In genomic region chr7:140955758-140956555, GRCm38 (mm10) we compare ENCODE assay signal across 8 mouse cellular contexts. TPM values are rescaled to one million over a fixed set of nuclear protein-coding genes. Genes with fewer than 3 reads are reported as not detected.
DNase-seq lines count a peak whose midpoint lies in the region; ATAC-seq and TF ChIP-seq lines count a peak whose summit lies in the region.

TSS of gene Gm45717 (minus strand) at chr7:140955937.
TSS of gene Ifitm2 (minus strand) at chr7:140955987.

- DNase-seq in spleen, adult 2 months (ENCODE audit: low read depth in 1 of 2, low spot score in 2 of 2): no peak
- DNase-seq in spleen, adult 18-20 months: no peak
- DNase-seq in kidney, adult 9 months: peak; percentile 94
- peak; percentile 97 for DNase-seq in lung, embryonic 14.5 days

- peak within 1 kb of the TSS; percentile 87 for H3K4me2 ChIP-seq in embryonic facial prominence, embryonic 12.5 days (replicated peaks)
- peak within 1 kb of the TSS; percentile 81 for H3K4me2 ChIP-seq in heart, embryonic 11.5 days
- peak within 1 kb of the TSS; percentile 90 for H3K4me2 ChIP-seq in lung, embryonic 14.5 days

- H3K27ac ChIP-seq in spleen, adult 2 months (ENCODE audit: insufficient read depth, low read length): peak within 1 kb of the TSS; percentile 66
- H3K27ac ChIP-seq in embryonic facial prominence, embryonic 12.5 days: peak within 1 kb of the TSS; percentile 96
- H3K27ac ChIP-seq in heart, embryonic 11.5 days (ENCODE audit: low read depth, low read length): peak within 1 kb of the TSS; percentile 77
- peak within 1 kb of the TSS; percentile 96 for H3K27ac ChIP-seq in lung, embryonic 14.5 days (ENCODE audit: low read depth)
- no peak within 1 kb of the TSS for H3K27ac ChIP-seq in olfactory bulb, adult 2 months (ENCODE audit: insufficient read depth, low read depth, low read length)

- ATAC-seq in embryonic facial prominence, embryonic 12.5 days (ENCODE audit: insufficient number of reproducible peaks, insufficient read depth, low FRiP score, low TSS enrichment): peak; percentile 80
- ATAC-seq in heart, embryonic 11.5 days (replicated peaks; ENCODE audit: insufficient number of reproducible peaks, low FRiP score, low TSS enrichment): peak; percentile 77
- ATAC-seq in lung, embryonic 14.5 days (ENCODE audit: insufficient read depth): peak; percentile 92
- ATAC-seq in CD4-positive, CD25-positive, alpha-beta regulatory T cell, adult 4 months: no peak

- no peak for TF ChIP-seq POLR2A in spleen, adult 2 months (IDR thresholded peaks at IDR 0.05; ENCODE audit: low read depth, low read length)
- no peak for TF ChIP-seq POLR2A in olfactory bulb, adult 2 months (IDR thresholded peaks at IDR 0.05; ENCODE audit: insufficient read depth, low read depth, low read length)

- H3K9ac ChIP-seq in embryonic facial prominence, embryonic 12.5 days: peak within 1 kb of the TSS; percentile 78
- peak within 1 kb of the TSS; percentile 75 for H3K9ac ChIP-seq in heart, embryonic 11.5 days (ENCODE audit: low read depth, low read length)
- peak within 1 kb of the TSS; percentile 67 for H3K9ac ChIP-seq in lung, embryonic 14.5 days

- H3K9me3 ChIP-seq in embryonic facial prominence, embryonic 12.5 days: no peaks in the 10 kb centered on the region
- no peaks in the 10 kb centered on the region for H3K9me3 ChIP-seq in heart, embryonic 11.5 days (replicated peaks; ENCODE audit: control insufficient read depth, low read length)
- H3K9me3 ChIP-seq in lung, embryonic 14.5 days (ENCODE audit: low read depth, low read length): no peaks in the 10 kb centered on the region

- H3K36me3 ChIP-seq in spleen, adult 2 months (ENCODE audit: control insufficient read depth, insufficient read depth, low read length): no peaks in the 10 kb centered on the region
- H3K36me3 ChIP-seq in embryonic facial prominence, embryonic 12.5 days: peaks cover 7% of the 10 kb centered on the region; the same call in 1 of the 2 replicates
- H3K36me3 ChIP-seq in heart, embryonic 11.5 days (ENCODE audit: control insufficient read depth, insufficient read depth, low read length): no peaks in the 10 kb centered on the region
- H3K36me3 ChIP-seq in lung, embryonic 14.5 days (ENCODE audit: insufficient read depth): no peaks in the 10 kb centered on the region

- H3K4me1 ChIP-seq in spleen, adult 2 months (ENCODE audit: control insufficient read depth, insufficient read depth, insufficient read length): peaks cover 20% of the 10 kb centered on the region; the same call in 1 of the 2 replicates
- H3K4me1 ChIP-seq in embryonic facial prominence, embryonic 12.5 days: peaks cover 42% of the 10 kb centered on the region
- peaks cover 4% of the 10 kb centered on the region for H3K4me1 ChIP-seq in heart, embryonic 11.5 days (ENCODE audit: control insufficient read depth, insufficient read depth, low read length)
- peaks cover 17% of the 10 kb centered on the region for H3K4me1 ChIP-seq in lung, embryonic 14.5 days (ENCODE audit: insufficient read depth)
- H3K4me1 ChIP-seq in olfactory bulb, adult 2 months (ENCODE audit: control insufficient read depth, insufficient read depth, low read length): peaks cover 4% of the 10 kb centered on the region; the same call in 1 of the 2 replicates

- TF ChIP-seq CTCF in spleen, adult 2 months (IDR thresholded peaks at IDR 0.05; ENCODE audit: extremely low read depth, insufficient read depth, insufficient read length, insufficient replicate concordance): no peak
- TF ChIP-seq CTCF in lung, embryonic 14.5 days (IDR thresholded peaks at IDR 0.05; ENCODE audit: low read depth): no peak
- TF ChIP-seq CTCF in olfactory bulb, adult 2 months (IDR thresholded peaks at IDR 0.05; ENCODE audit: insufficient read depth, low read depth, low read length): no peak

- H3K27me3 ChIP-seq in spleen, adult 2 months (ENCODE audit: control insufficient read depth, insufficient read depth, low read length): no peaks in the 10 kb centered on the region
- no peaks in the 10 kb centered on the region for H3K27me3 ChIP-seq in embryonic facial prominence, embryonic 12.5 days
- H3K27me3 ChIP-seq in heart, embryonic 11.5 days (ENCODE audit: control insufficient read depth, insufficient read depth, low read length): no peaks in the 10 kb centered on the region
- no peaks in the 10 kb centered on the region for H3K27me3 ChIP-seq in lung, embryonic 14.5 days (ENCODE audit: insufficient read depth, low read length)

- 26% methylated on average over 11 of the region's 11 CpGs for WGBS in spleen, adult 2 months
- 7% methylated on average over 11 of the region's 11 CpGs for WGBS in embryonic facial prominence, embryonic 12.5 days
- 8% methylated on average over 11 of the region's 11 CpGs for WGBS in heart, embryonic 11.5 days (ENCODE audit: insufficient replicate concordance)
- 2% methylated on average over 10 of the region's 11 CpGs for WGBS in lung, embryonic 14.5 days
- WGBS in olfactory bulb, adult 2 months: 47% methylated on average over 11 of the region's 11 CpGs

- peak within 1 kb of the TSS; percentile 43; the same call in 1 of the 2 replicates for H3K4me3 ChIP-seq in spleen, adult 2 months (ENCODE audit: extremely low read depth, insufficient read depth, insufficient read length)
- peak within 1 kb of the TSS; percentile 66 for H3K4me3 ChIP-seq in embryonic facial prominence, embryonic 12.5 days
- H3K4me3 ChIP-seq in heart, embryonic 11.5 days (ENCODE audit: low read depth, low read length): peak within 1 kb of the TSS; percentile 56
- H3K4me3 ChIP-seq in lung, embryonic 14.5 days (ENCODE audit: low read depth, low read length): peak within 1 kb of the TSS; percentile 60
- peak within 1 kb of the TSS; percentile 30 for H3K4me3 ChIP-seq in olfactory bulb, adult 2 months (ENCODE audit: insufficient read depth, low read depth, low read length)

RNA-seq across cellular contexts. Expression of gene Gm45717, which starts in this region (rescaled TPM):
- polyA plus RNA-seq in spleen, adult 2 months (2012; rRNA removed): not detected in 2 replicates
- polyA plus RNA-seq in embryonic facial prominence, embryonic 12.5 days (2016; fragmentation: Nextera tagmentation; extraction: Ambion mirVana): 0.65 TPM in 1 of 2 replicates, not detected in the other
- polyA plus RNA-seq in heart, embryonic 11.5 days (2014; fragmentation: Nextera tagmentation; extraction: Ambion mirVana): 0.46 TPM in 1 of 2 replicates, not detected in the other
- polyA plus RNA-seq in lung, embryonic 14.5 days (2014; fragmentation: Nextera tagmentation; extraction: Ambion mirVana): not detected in 2 replicates
- polyA plus RNA-seq in olfactory bulb, adult 2 months (2012; ENCODE audit: insufficient read depth, insufficient read length, low replicate concordance, missing spikeins): not detected in 2 replicates
- polyA plus RNA-seq in CD4-positive, CD25-positive, alpha-beta regulatory T cell, adult 4 months (2017; shearing (Covaris generic)): under 1 TPM in 1 of 2 experiments, not detected in 1; 0.82 TPM

RNA-seq across cellular contexts. Expression of gene Ifitm2, which starts in this region (rescaled TPM):
- polyA plus RNA-seq in spleen, adult 2 months (2012; rRNA removed): 279 and 436 TPM in 2 replicates
- 864 and 899 TPM in 2 replicates for polyA plus RNA-seq in embryonic facial prominence, embryonic 12.5 days (2016; fragmentation: Nextera tagmentation; extraction: Ambion mirVana)
- 420 and 429 TPM in 2 replicates for polyA plus RNA-seq in heart, embryonic 11.5 days (2014; fragmentation: Nextera tagmentation; extraction: Ambion mirVana)
- polyA plus RNA-seq in lung, embryonic 14.5 days (2014; fragmentation: Nextera tagmentation; extraction: Ambion mirVana): 1,035 and 1,087 TPM in 2 replicates
- polyA plus RNA-seq in olfactory bulb, adult 2 months (2012; ENCODE audit: insufficient read depth, insufficient read length, low replicate concordance, missing spikeins): not detected in 2 replicates
- 10 to 100 TPM; 39.6 to 46.5 TPM for polyA plus RNA-seq in CD4-positive, CD25-positive, alpha-beta regulatory T cell, adult 4 months (2017; shearing (Covaris generic))

Comparison
In these comparisons a context has a peak if more than half of its experiments do, and no peak if none do; other contexts are left out.
1. RNA of gene Ifitm2 (polyA plus RNA-seq): 1,035 to 1,087 TPM in lung, embryonic 14.5 days, 864 to 899 TPM in embryonic facial prominence, embryonic 12.5 days, 420 to 429 TPM in heart, embryonic 11.5 days, 279 to 436 TPM in spleen, adult 2 months and 39.6 to 46.5 TPM in CD4-positive, CD25-positive, alpha-beta regulatory T cell, adult 4 months; not detected in olfactory bulb, adult 2 months; every median in the first group is over 10 times any median in the second.
2. DNase-seq: peak in kidney, adult 9 months (single experiment) and lung, embryonic 14.5 days (single experiment); none in spleen, adult 2 months (0 of 2) and spleen, adult 18-20 months (0 of 2).
3. Peak in every context shown above with its lines, with median percentiles within 50 percentile points of each other: H3K4me3 ChIP-seq, H3K4me2 ChIP-seq and H3K9ac ChIP-seq.